Mouse (Mus musculus): ENCODE measurements around the gene Mrps6.
"Not testable (repeated sequence)": the region's sequence is repeated elsewhere in the genome, so short reads cannot be mapped to it uniquely, and the experiment has no call there.

The Mrps6 gene

DNA sequence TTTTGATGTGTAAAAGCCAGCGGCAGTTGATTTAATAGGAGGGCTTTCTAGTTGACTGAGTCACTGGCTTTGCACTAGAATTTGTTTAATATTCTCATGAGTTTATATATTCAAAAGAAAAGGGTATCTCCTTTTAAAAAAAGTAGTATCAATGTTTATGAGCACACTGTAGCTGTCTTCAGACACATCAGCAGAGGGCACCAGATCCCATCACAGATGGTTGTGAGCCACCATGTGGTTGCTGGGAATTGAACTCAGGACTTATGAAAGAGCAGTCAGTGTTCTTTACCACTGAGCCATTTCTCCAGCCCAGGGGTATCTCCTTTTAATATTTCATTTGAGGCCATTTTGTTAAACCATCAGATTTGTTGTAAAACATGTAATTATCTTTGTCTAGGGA is 4.8 kb downstream of the Mrps6 start:
- no peak for ATAC-seq (ENCODE audit: low TSS enrichment)

DNA sequence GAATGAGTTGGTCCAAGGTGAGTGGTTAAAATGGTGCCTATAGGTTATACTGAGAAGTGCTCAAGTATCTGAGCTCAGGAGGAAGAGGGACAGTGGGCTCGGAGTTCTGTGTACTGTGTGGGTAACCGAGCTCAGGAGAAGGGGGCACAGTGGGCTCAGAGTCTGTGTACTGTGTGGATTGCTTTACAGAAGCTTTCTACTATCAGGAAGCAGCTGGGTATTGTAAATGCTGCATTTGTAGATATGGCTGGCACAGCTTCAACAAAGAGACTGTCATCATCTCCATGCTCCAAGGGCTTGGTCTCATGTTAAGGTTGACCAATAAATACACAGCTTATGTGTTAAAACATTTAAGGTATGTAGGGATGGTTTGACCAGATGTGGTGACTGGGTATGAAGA is 6.7 kb downstream of the Mrps6 start:
- no peak for ATAC-seq (ENCODE audit: low TSS enrichment)

DNA sequence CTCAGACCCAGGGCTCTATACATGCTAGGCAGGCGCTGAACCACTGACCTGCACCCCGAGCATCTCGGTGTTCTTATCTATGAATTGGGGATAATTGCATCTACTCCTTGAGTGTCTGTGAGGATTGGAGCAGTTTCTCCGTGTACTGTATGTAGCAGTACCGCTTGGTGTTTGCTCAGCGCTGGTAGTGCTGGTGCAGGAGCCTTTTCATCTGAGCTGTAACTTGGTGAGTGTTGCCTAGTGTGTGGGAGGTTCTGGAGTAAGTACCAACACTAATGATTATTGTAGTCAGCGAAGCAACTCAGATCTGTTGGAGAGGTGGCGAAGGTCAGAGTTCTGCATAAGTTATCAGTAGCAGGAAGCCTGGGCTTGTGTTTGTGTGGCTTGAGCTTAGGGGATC is 12.3 kb downstream of the Mrps6 start:
- no peak for ATAC-seq (ENCODE audit: low TSS enrichment)

GRCm38 (mm10) chr16:92076797-92077196 is 18.7 kb downstream of the Mrps6 start:
- ATAC-seq (ENCODE audit: low TSS enrichment): no peak

- no peak; the same call in 1 of the 2 replicates for ATAC-seq (ENCODE audit: low TSS enrichment)
These were observed 25.8 kb downstream of the Mrps6 start for GRCm38 (mm10) chr16:92083771-92084453.

DNA sequence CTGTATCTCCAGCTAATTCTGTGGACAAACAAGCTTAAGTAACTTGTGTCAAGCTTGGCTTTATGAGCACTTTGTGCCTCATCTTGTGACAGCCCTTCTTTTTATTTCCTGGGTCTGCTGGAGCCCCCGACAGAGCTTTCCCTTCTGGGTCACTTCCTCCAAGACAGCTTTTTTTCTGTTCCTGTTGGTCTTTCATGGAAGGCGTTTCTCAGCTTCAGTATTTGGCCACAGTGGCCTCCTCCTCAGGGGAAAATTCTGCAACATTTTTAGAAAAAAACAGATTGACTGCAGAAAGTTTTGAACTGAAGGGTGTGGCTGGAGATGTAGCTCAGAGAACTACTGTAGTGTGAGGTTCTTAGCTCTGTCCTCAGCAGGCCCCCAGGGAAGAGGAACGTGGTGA is 31.2 kb downstream of the Mrps6 start:
- no peak for ATAC-seq (ENCODE audit: low TSS enrichment)

DNA sequence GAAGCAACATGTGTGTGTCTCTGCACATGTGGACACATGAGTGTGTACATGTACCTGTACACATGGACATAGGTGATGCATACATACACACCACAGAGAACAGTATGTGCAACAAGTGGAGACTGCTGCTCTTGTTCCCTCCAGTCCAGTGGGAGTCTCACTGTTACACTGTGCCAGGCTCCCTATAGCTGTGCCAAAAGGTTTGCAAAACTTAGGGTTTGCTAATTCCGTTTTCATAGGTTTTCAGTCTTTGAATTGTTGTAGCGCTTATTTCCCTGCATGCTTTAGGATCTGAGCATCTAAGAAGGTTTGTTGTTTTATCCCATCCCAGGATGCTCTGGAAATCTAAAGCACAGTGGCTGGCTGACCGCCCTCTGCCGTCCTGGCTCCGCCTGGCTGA is 33.8 kb downstream of the Mrps6 start:
- no peak for ATAC-seq (ENCODE audit: low TSS enrichment)

DNA sequence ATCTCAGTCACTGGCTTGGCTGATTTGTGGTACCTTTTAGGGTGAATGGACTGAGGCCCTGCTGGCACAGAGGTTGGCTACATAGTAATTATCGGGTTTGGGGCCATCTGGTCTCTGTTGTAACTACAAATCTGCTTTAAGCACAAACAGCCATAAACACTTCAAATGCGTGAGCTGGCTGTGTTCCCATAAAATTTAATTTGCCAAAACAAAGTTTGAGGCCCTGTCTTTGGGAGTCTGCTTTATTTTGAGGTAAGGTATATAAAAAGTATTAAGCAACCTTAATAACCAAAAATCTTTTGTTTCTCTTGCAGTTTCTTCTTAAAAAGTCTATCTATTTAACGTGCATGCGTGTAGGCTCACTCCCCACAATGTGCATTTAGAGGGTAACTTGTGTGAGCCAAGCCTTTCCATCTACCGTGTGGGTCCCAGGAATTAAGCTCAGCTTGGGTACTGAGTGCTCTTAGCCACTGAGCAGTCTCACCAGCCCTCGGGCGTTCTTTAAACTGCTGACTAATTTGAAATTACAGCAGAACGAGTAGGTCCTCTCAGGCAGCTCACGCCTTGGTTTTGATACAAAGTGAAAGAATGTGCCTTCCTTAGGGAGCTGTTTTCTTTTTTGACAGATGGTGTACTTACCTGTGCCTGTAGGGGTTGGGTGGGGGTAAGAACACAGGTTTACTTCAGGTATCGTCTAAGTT is 40.4 kb downstream of the Mrps6 start:
- no peak for ATAC-seq (ENCODE audit: low TSS enrichment)

GRCm38 (mm10) chr16:92099598-92099997 is 41.5 kb downstream of the Mrps6 start:
- ATAC-seq (ENCODE audit: low TSS enrichment): peak; percentile 38; the same call in 1 of the 2 replicates

DNA sequence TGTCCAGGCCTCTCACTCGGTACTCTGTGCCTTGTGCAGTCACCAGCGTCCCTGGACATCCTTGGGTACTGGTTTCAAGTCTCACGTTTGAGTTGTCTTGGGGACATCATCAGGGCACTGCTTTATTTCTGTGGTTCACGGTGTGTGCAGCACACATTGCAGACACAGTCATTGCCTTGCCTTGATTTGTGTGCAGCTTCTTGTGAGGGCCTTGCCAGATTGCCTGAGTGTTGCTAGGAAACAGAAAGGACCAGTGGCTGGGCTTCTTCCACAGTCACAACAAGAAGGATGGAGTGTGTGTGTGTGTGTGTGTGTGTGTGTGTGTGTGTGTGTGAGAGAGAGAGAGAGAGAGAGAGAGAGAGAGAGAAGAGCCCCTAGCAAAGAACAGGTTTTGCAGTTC is 42.0 kb downstream of the Mrps6 start:
- peak; percentile 69 for ATAC-seq (ENCODE audit: low TSS enrichment)

- no peak for ATAC-seq (ENCODE audit: low TSS enrichment)
These were observed 44.0 kb downstream of the Mrps6 start for GRCm38 (mm10) chr16:92102115-92102514.

DNA sequence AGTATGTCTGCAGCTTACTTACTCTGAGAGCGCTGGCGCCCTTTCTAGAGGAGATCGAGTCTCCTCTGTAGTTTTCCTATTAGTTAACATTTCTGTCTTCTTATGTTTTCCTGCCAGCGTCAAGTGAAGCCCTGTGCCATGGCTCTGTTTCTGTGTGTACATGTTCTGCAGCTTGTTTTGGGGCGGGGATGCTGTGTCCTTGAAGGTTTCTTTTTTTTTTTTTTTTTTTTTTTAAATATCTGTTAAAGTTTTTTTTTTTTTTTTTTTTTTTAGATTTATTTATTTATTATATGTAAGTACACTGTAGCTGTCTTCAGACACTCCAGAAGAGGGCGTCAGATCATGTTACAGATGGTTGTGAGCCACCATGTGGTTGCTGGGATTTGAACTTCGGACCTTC is 44.9 kb downstream of the Mrps6 start:
- ATAC-seq (ENCODE audit: low TSS enrichment): not testable (repeated sequence)

DNA sequence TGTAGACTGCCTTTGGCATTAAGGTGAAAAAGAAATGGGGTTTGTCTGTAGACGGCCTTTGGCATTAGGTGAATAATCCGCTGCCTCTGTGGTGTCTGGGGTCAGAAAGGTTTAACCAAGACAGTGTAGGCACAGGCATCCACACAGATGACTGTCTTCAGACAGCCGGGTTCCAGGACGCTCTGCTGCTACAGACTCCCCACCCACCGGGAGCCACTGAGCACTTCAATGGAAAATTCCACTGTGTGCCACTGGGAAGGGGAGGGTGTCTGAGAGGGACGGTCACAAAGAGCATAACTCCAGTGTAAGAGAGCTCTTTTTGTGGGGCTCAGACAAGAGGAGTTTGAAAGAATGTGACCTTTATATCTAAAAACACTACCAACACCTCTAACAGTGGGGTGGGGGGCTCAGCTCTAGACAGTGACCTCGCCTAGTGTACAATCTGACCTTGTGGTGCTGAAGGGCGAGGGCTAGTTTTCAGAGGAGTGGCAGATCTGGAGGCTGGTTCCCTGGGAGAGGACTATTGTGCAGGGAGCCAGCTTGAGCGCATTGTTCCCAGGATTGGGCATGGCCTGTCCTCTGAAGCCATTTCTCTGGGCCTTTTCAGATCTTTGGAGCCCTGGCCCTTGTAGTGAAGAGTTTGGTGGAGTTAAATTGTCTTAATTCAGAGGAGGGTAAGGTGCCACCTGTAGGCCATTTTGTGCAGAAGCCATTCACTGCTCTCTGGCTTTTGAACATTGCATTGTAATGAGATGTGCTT is 45.7 kb downstream of the Mrps6 start:
- ATAC-seq (ENCODE audit: low TSS enrichment): peak; percentile 15; the same call in 1 of the 2 replicates

DNA sequence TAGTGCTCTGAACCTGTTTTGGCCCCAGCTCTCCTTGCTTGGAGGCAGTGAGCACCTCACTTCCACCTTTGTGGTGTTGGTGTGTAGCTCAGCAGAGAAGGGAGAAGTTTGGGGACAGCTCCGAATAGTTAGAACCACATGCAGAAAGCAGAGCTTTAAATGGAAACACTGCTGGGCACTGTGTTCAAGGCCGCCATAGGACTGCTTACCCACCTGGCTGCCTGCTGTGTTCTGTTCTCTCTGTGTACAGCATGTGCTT is 46.2 kb downstream of the Mrps6 start:
- ATAC-seq (ENCODE audit: low TSS enrichment): no peak

DNA sequence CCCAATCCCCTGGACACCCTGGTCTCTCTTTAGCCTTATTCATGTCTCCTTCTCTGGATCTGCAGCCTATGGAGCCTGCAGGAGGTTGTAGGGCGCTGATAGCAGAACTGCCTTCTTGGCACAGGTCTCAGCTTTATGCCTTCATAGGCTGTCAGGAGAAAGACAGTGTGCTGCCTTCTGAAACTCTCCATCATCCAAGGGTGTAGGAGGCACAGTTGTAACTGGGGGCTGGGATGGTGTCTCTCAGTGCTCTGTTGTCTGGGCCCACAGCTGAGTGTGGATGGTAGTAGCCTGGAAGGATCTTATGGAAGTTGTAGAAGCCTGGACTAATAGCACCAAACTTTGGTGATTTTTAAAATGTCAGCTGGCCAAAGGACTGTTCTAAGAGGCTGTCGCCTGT is 46.9 kb downstream of the Mrps6 start:
- peak; percentile 78 for ATAC-seq (ENCODE audit: low TSS enrichment)

GRCm38 (mm10) chr16:92105631-92106030 is 47.6 kb downstream of the Mrps6 start:
- no peak for ATAC-seq (ENCODE audit: low TSS enrichment)

DNA sequence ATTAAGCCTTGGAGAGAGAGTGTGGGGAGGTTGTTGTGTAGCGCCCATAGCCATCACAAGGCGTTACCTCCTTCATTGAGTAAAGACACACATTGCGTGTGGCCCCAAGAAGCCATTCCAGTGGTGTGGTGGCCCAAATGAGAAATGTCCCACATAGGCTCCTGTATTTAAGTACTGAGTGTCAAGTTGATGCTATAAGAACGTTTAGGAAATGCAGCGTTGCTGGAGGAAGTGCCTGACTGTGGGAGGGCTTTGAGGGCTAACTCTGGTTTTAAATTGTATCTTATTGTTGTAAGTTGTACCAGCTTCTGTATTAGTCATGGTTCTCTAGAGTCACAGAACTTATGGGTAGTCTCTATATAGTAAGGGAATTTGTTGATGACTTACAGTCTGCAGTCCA is 49.3 kb downstream of the Mrps6 start:
- ATAC-seq (ENCODE audit: low TSS enrichment): no peak

DNA sequence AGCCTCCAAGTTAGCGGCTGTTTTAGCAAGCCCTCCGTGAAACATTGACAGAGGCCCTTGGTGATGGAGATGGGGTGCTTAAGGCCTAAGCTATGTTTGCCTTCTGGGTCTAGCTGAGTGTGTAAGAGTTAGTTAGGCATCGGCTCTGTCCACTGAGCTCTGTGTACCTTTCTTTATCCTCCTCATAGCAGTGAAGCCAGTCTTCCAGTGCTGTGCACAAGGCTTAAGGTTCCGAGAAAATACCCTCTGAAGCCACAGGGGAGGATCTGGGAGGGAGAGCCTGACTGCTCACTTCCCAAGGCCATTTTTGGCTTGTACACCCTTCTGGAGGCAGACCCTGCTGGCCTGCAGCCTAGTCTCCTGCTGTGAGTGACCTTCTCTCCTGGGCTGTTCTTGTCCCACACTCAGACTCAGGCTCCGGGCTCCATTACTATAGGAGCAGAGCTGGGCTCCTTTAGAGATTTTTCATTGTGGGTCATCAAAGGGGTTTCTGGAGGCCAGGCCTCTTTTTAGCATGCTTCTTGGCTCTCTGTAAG is 56.7 kb downstream of the Mrps6 start:
- no peak for ATAC-seq (ENCODE audit: low TSS enrichment)

DNA sequence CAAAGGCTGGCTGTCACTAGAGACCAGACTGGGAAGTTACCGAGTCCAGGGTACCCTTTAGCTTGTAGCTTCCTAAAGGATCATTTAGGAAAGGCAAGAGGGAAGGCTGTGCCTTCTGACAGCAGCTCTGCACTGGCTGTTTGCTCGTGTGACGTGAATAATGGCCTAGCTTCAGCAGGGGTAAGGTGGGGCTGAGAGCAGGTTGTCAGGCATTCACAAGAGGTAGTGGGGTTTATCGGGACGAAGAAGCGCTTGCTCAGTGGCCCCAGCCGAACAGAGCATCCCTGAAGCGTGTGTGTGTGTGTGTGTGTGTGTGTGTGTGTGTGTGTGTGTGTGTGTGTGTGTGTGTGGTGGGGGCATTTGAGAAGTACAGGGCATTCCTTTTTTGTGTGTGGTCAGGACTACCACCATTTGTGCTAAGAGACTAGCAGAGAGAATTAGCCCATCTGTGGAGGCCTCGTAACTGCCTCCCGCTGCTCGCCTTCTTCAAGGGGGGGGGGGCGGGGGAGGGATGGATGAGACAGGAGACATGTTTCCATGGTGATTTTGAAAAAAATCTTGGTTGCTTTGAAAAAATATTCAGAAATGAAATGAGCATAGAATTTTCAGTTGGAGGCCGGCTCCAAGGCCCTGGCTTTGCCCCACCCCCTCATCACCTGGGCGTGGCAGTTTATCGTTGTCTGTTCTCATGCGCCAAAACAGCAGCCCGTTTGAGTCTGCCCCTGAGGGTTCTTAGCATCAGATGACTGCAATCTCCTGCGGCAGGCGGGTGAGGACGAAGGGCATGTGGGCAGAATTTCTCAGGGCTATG is 57.7 kb downstream of the Mrps6 start:
- peak; percentile 50 for ATAC-seq (ENCODE audit: low TSS enrichment)

GRCm38 (mm10) chr16:92117337-92118209 is 59.5 kb downstream of the Mrps6 start:
- ATAC-seq (ENCODE audit: low TSS enrichment): no peak

DNA sequence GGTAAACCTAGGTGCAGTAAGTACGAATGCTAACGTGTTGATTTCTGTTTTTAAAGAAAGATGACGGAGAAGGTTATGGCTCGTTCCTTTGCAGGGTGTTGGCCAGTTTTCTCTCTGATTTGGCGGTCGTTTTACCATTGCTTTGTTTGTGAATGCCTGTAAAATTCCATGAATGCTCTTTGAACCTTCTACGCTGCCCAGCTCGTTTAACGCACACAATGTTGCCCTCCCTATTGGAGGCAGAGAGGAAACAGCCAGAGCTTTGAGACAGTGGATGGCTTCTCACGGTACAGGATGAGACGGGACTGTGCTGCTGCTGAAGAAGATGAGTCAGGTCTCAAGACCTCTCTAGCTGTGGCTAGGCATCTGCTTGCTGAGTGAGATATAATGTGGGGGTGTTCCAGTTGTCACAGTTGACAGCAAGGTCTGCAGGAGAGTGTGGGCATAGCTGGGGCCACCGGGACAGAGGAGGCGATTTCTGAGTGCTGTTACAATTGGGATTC is 61.0 kb downstream of the Mrps6 start:
- no peak for ATAC-seq (ENCODE audit: low TSS enrichment)

Measured in frontal cortex, adult (tissue).